Mouse (Mus musculus) CD4-positive, CD25-positive, alpha-beta regulatory T cell, adult 4 months (primary cell): ENCODE data around the gene Cables2. TPM values are rescaled to one million over a fixed set of nuclear protein-coding genes. Genes with fewer than 3 reads are reported as not detected.
"Not testable (repeated sequence)": the region's sequence is repeated elsewhere in the genome, so short reads cannot be mapped to it uniquely, and the experiment has no call there.

Source experiments
- ATAC-seq: one replicate; pipeline ENCODE4 v1.8.0; 2017
- polyA plus RNA-seq, 2 experiments: library from polyadenylated mRNA; unstranded; fragments of 100-300 nt; shearing (Covaris generic); gene quantifications; one replicate each; pipeline ENCODE4 v1.2.1; 2017

Gene Cables2
- polyA plus RNA-seq, 2 experiments from 2014 or later: 5.2 to 8.1 TPM

GRCm38 (mm10) chr2:180276851-180277259 lies 3.6 kb upstream of the Cables2 start:
- ATAC-seq: peak; percentile 50

- no peak for ATAC-seq
These were observed 3.1 kb upstream of the Cables2 start for GRCm38 (mm10) chr2:180276385-180276784.

GRCm38 (mm10) chr2:180275836-180276235 lies 2.5 kb upstream of the Cables2 start:
- peak; percentile 28 for ATAC-seq

GRCm38 (mm10) chr2:180274523-180274922 lies 1.2 kb upstream of the Cables2 start:
- no peak for ATAC-seq

- peak; percentile 8 for ATAC-seq
These were observed 393 bp downstream of the Cables2 start for GRCm38 (mm10) chr2:180272884-180273321.

- no peak for ATAC-seq
These were observed 1.4 kb downstream of the Cables2 start for GRCm38 (mm10) chr2:180271804-180272395.

- ATAC-seq: no peak
These were observed 2.6 kb downstream of the Cables2 start for GRCm38 (mm10) chr2:180270537-180271255.

GRCm38 (mm10) chr2:180269329-180269728 lies 4.0 kb downstream of the Cables2 start:
- ATAC-seq: no peak

- no peak for ATAC-seq
These were observed 5.3 kb downstream of the Cables2 start for GRCm38 (mm10) chr2:180267955-180268354.

- ATAC-seq: no peak
These were observed 10.4 kb downstream of the Cables2 start for GRCm38 (mm10) chr2:180262891-180263290.

GRCm38 (mm10) chr2:180262441-180262840 lies 10.9 kb downstream of the Cables2 start:
- no peak for ATAC-seq

GRCm38 (mm10) chr2:180261901-180262300 lies 11.4 kb downstream of the Cables2 start:
- no peak for ATAC-seq

GRCm38 (mm10) chr2:180260610-180261480 lies 12.5 kb downstream of the Cables2 start:
- ATAC-seq: no peak

- ATAC-seq: not testable (repeated sequence)
These were observed 13.3 kb downstream of the Cables2 start for GRCm38 (mm10) chr2:180259826-180260609.

GRCm38 (mm10) chr2:180258951-180259484 lies 14.3 kb downstream of the Cables2 start:
- not testable (repeated sequence) for ATAC-seq

GRCm38 (mm10) chr2:180257963-180258865 lies 15.1 kb downstream of the Cables2 start:
- ATAC-seq: no peak

GRCm38 (mm10) chr2:180257001-180257521 lies 16.2 kb downstream of the Cables2 start, which contains the start of gene Rps21:
Gene Rps21, plus strand, starts transcription at chr2:180257377.
- ATAC-seq: peak; percentile 92

GRCm38 (mm10) chr2:180256296-180257000 lies 16.8 kb downstream of the Cables2 start:
- ATAC-seq: peak; percentile 32

- no peak for ATAC-seq
These were observed 17.6 kb downstream of the Cables2 start for GRCm38 (mm10) chr2:180255701-180256100.
